Mouse (Mus musculus) embryonic fibroblast, embryonic 13.5 days (primary cell): ENCODE data around the gene Gimap9.

Source experiments
- CTCF ChIP-seq: IDR thresholded peaks from 2 replicates; pipeline ENCODE4 v1.5.1; 2011; ENCODE audit warnings: mild to moderate bottlenecking, control low read depth, low read length, moderate library complexity, borderline replicate concordance; ENCODE audit not compliant: insufficient read depth
- POLR2A ChIP-seq: IDR thresholded peaks from 2 replicates; pipeline ENCODE4 v1.6.1; 2011; ENCODE audit warnings: low read depth, mild to moderate bottlenecking, control low read depth, low read length, moderate library complexity

DNA sequence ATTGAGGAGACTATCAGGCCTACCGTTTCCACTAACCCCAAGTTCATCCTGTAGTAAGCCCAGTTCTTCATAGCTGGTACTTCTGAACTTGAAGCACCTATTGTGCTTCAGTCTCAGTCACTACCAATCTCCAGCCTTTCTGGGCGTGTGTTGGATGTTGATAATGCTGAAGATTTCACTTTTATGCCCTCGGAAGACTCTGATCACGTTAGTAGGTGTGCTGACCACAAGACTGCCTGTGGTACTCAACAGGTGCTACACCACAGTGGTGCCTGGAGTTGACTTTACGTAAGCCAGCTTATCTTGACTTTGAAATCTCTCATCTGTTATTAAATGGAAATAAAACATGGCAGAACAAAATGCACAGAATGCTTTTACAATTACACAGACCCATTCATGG, 4.5 kb downstream of the Gimap9 start:
- TF ChIP-seq CTCF (no peak), POLR2A (no peak)
